Mouse (Mus musculus): Measurements from ENCODE around the gene Cln6. TPM values are rescaled to one million over a fixed set of nuclear protein-coding genes. Genes with fewer than 3 reads are reported as not detected.
"Not testable (repeated sequence)": the region's sequence is repeated elsewhere in the genome, so short reads cannot be mapped to it uniquely, and the experiment has no call there.

The Cln6 gene
- 17.6 and 22.1 TPM in 2 replicates for polyA plus RNA-seq (2012; rRNA removed)

GRCm38 (mm10) chr9:62838506-62839171, at the start of gene Cln6:
TSS of gene Cln6 (plus strand) at chr9:62838785.
- WGBS, result 2% methylated on average over 38 of the region's 48 CpGs
- Histone ChIP-seq H3K27me3 (ENCODE audit: control insufficient read depth, insufficient read depth, low read length) (no peaks in the 10 kb centered on the region), H3K4me1 (ENCODE audit: control insufficient read depth, insufficient read depth, low read length) (peaks cover 10% of the 10 kb centered on the region), H3K4me3 (replicated peaks; ENCODE audit: insufficient read depth, low read depth, low read length) (peak within 1 kb of the TSS; percentile 92), H3K27ac (ENCODE audit: insufficient read depth, low read length) (peak within 1 kb of the TSS; percentile 75)
- TF ChIP-seq POLR2A (IDR thresholded peaks at IDR 0.05; ENCODE audit: borderline replicate concordance, insufficient read depth, low read length) (peak; percentile 25; the same call in 1 of the 2 replicates), CTCF (IDR thresholded peaks at IDR 0.05; ENCODE audit: borderline replicate concordance, insufficient read depth, low read depth, low read length) (no peak)
- peak; percentile 81 to 84 for DNase-seq

GRCm38 (mm10) chr9:62789856-62790255, 48.7 kb upstream of the Cln6 start:
- H3K4me3 ChIP-seq (replicated peaks; ENCODE audit: insufficient read depth, low read depth, low read length), result no peak overlapping the region
- H3K27ac ChIP-seq (ENCODE audit: insufficient read depth, low read length), result peak overlapping the region; percentile 46; the same call in 1 of the 2 replicates
- peaks cover 13% of the 10 kb centered on the region for H3K4me1 ChIP-seq (ENCODE audit: control insufficient read depth, insufficient read depth, low read length)
- no peaks in the 10 kb centered on the region for H3K27me3 ChIP-seq (ENCODE audit: control insufficient read depth, insufficient read depth, low read length)
- peak; percentile 46 to 48 for DNase-seq
- TF ChIP-seq POLR2A (IDR thresholded peaks at IDR 0.05; ENCODE audit: borderline replicate concordance, insufficient read depth, low read length), result no peak
- no peak for TF ChIP-seq CTCF (IDR thresholded peaks at IDR 0.05; ENCODE audit: borderline replicate concordance, insufficient read depth, low read depth, low read length)
- 36% methylated on average over 12 of the region's 12 CpGs for WGBS

GRCm38 (mm10) chr9:62799218-62799617, 39.4 kb upstream of the Cln6 start:
- not testable (repeated sequence) for H3K27me3 ChIP-seq (ENCODE audit: control insufficient read depth, insufficient read depth, low read length); H3K4me3 ChIP-seq (replicated peaks; ENCODE audit: insufficient read depth, low read depth, low read length); H3K27ac ChIP-seq (ENCODE audit: insufficient read depth, low read length); DNase-seq; H3K4me1 ChIP-seq (ENCODE audit: control insufficient read depth, insufficient read depth, low read length)
- 78% methylated on average over 2 of the region's 2 CpGs for whole genome bisulfite sequencing

GRCm38 (mm10) chr9:62810095-62810494, 28.5 kb upstream of the Cln6 start:
- Histone ChIP-seq H3K27me3 (ENCODE audit: control insufficient read depth, insufficient read depth, low read length) (no peaks in the 10 kb centered on the region), H3K4me3 (replicated peaks; ENCODE audit: insufficient read depth, low read depth, low read length) (peak overlapping the region; percentile 76), H3K27ac (ENCODE audit: insufficient read depth, low read length) (no peak overlapping the region), H3K4me1 (ENCODE audit: control insufficient read depth, insufficient read depth, low read length) (peaks cover 11% of the 10 kb centered on the region)
- 8% methylated on average over 8 of the region's 8 CpGs for WGBS
- no peak for DNase-seq
- no peak for TF ChIP-seq POLR2A (IDR thresholded peaks at IDR 0.05; ENCODE audit: borderline replicate concordance, insufficient read depth, low read length)
- no peak for TF ChIP-seq CTCF (IDR thresholded peaks at IDR 0.05; ENCODE audit: borderline replicate concordance, insufficient read depth, low read depth, low read length)

GRCm38 (mm10) chr9:62810543-62811515, 27.8 kb upstream of the Cln6 start:
- H3K4me1 ChIP-seq (ENCODE audit: control insufficient read depth, insufficient read depth, low read length), result peaks cover 11% of the 10 kb centered on the region
- H3K4me3 ChIP-seq (replicated peaks; ENCODE audit: insufficient read depth, low read depth, low read length), result peak overlapping the region; percentile 76
- no peaks in the 10 kb centered on the region for H3K27me3 ChIP-seq (ENCODE audit: control insufficient read depth, insufficient read depth, low read length)
- TF ChIP-seq CTCF (IDR thresholded peaks at IDR 0.05; ENCODE audit: borderline replicate concordance, insufficient read depth, low read depth, low read length), result no peak
- no peak for TF ChIP-seq POLR2A (IDR thresholded peaks at IDR 0.05; ENCODE audit: borderline replicate concordance, insufficient read depth, low read length)
- WGBS, result under 1% methylated on average over 58 of the region's 58 CpGs
- peak in 1 of 2 experiments; percentile 34 for DNase-seq
- H3K27ac ChIP-seq (ENCODE audit: insufficient read depth, low read length), result peak overlapping the region; percentile 96

- peaks cover 11% of the 10 kb centered on the region for H3K4me1 ChIP-seq (ENCODE audit: control insufficient read depth, insufficient read depth, low read length)
- peak within 1 kb of the TSS; percentile 96 for H3K27ac ChIP-seq (ENCODE audit: insufficient read depth, low read length)
- peak; percentile 93 to 97 for DNase-seq
- TF ChIP-seq CTCF (IDR thresholded peaks at IDR 0.05; ENCODE audit: borderline replicate concordance, insufficient read depth, low read depth, low read length), result no peak
- peak; percentile 72 for TF ChIP-seq POLR2A (IDR thresholded peaks at IDR 0.05; ENCODE audit: borderline replicate concordance, insufficient read depth, low read length)
- H3K27me3 ChIP-seq (ENCODE audit: control insufficient read depth, insufficient read depth, low read length), result no peaks in the 10 kb centered on the region
- H3K4me3 ChIP-seq (replicated peaks; ENCODE audit: insufficient read depth, low read depth, low read length), result peak within 1 kb of the TSS; percentile 76
- under 1% methylated on average over 68 of the region's 68 CpGs for WGBS
Observed at GRCm38 (mm10) chr9:62811516-62812121, 27.0 kb upstream of the Cln6 start, which contains the start of gene Fem1b. TSS of gene Fem1b (minus strand) at chr9:62811934.

- H3K4me1 ChIP-seq (ENCODE audit: control insufficient read depth, insufficient read depth, low read length), result peaks cover 11% of the 10 kb centered on the region
- no peaks in the 10 kb centered on the region for H3K27me3 ChIP-seq (ENCODE audit: control insufficient read depth, insufficient read depth, low read length)
- peak overlapping the region; percentile 93 for H3K27ac ChIP-seq (ENCODE audit: insufficient read depth, low read length)
- peak overlapping the region; percentile 76 for H3K4me3 ChIP-seq (replicated peaks; ENCODE audit: insufficient read depth, low read depth, low read length)
- TF ChIP-seq CTCF (IDR thresholded peaks at IDR 0.05; ENCODE audit: borderline replicate concordance, insufficient read depth, low read depth, low read length) (no peak), POLR2A (IDR thresholded peaks at IDR 0.05; ENCODE audit: borderline replicate concordance, insufficient read depth, low read length) (no peak)
- peak; percentile 31 to 37 for DNase-seq
- 9% methylated on average over 14 of the region's 14 CpGs for WGBS
Observed at GRCm38 (mm10) chr9:62812216-62813049, 26.2 kb upstream of the Cln6 start.

All from cerebellum, adult 2 months (tissue).